Mouse (Mus musculus) stomach, embryonic 16.5 days (tissue): ENCODE results near the gene Zfp719. TPM values are rescaled to one million over a fixed set of nuclear protein-coding genes. Genes with fewer than 3 reads are reported as not detected.

Experiments used
- ATAC-seq: fragments of 200-750 bp; cut with Nextera tagmentation; 2 replicates; pipeline ENCODE4 v1.8.0; 2017; ENCODE audit warnings: moderate number of reproducible peaks, moderate TSS enrichment; ENCODE audit not compliant: insufficient read depth, low FRiP score
- H3K27ac ChIP-seq: fragments of 300-500 bp; sonication (generic); 2 replicates; pipeline ENCODE4 v1.5.1; 2014; ENCODE audit warnings: low read length
- H3K27me3 ChIP-seq: fragments of 300-500 bp; sonication (generic); 2 replicates; pipeline ENCODE4 v1.6.1; 2014; ENCODE audit warnings: low read length, control low read depth, mixed read lengths; ENCODE audit not compliant: control insufficient read depth, insufficient read depth
- H3K36me3 ChIP-seq: fragments of 300-500 bp; sonication (generic); 2 replicates; pipeline ENCODE4 v1.6.1; 2014; ENCODE audit warnings: low read length; ENCODE audit not compliant: control insufficient read depth, insufficient read depth
- H3K4me1 ChIP-seq: fragments of 300-500 bp; sonication (generic); 2 replicates; pipeline ENCODE4 v1.6.1; 2014; ENCODE audit warnings: low read length, control low read depth, mixed read lengths; ENCODE audit not compliant: control insufficient read depth, insufficient read depth
- H3K4me2 ChIP-seq: fragments of 300-500 bp; sonication (generic); 2 replicates; pipeline ENCODE4 v1.6.1; 2014; ENCODE audit warnings: low read depth, low read length, mixed read lengths
- H3K4me3 ChIP-seq: fragments of 300-500 bp; sonication (generic); replicated peaks from 2 replicates; pipeline ENCODE4 v1.5.1; 2014; ENCODE audit warnings: mild to moderate bottlenecking, low read length
- H3K9ac ChIP-seq: fragments of 300-500 bp; sonication (generic); 2 replicates; pipeline ENCODE4 v1.6.1; 2014; ENCODE audit warnings: low read length
- H3K9me3 ChIP-seq: fragments of 300-500 bp; sonication (generic); replicated peaks from 2 replicates; pipeline ENCODE4 v1.6.1; 2016; ENCODE audit warnings: low read length, control low read depth; ENCODE audit not compliant: control insufficient read depth
- WGBS: fragments of 180-500 bp; shearing (Covaris S2); extraction: QIAGEN DNeasy Blood & Tissue Kit; methylation state at CpG from one replicate; pipeline ENCODE4 v1.1.7; 2014; 5-methylcytosine and 5-hydroxymethylcytosine counted together
- polyA plus RNA-seq: library from polyadenylated mRNA; unstranded; fragments of >200 nt; fragmentation: Nextera tagmentation; extraction: Ambion mirVana; gene quantifications from 2 replicates; pipeline ENCODE4 v1.2.1, GENCODE M21; 2015

Zfp719 gene
- polyA plus RNA-seq: 11.3 and 12.9 TPM in 2 replicates

DNA sequence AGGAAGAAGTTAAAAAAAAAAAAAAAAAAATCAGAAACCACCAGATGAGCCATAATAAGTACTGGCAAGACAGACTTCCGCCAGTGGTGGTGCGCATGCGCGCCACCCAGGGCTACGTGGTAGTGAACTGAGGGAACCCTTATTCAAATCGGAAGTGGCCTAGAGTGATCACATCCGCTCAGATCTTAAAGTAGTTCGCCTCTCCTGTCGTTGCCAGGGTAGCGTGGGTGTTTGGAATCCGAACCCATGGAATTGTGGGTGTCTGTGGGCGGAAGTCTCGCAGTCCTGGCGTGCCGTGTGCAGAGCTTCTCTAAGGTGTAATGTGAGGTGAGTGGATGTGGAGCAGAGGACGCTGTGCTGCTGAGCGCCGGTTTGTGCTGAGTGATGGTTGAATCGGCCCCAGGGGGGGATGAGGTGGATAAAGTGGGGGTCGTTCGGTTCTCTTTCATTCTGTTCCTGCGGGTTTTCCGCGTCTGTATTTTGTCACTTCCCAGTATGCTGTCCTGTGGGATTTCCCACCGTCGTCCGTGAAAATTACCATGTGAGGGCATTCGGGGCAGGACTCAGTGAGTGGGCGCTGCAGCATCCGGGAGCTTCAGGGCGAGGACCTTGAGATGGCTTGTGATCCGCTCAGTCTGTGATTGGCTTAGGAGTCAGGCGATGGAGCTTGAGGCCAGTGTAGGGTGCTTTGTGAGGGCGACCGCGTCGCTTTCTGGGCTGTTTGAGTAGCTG, at the start of gene Zfp719:
Zfp719 (plus strand) TSS at position 171 of the 732 bp plus-strand sequence.
- peaks cover 9% of the 10 kb centered on the region for H3K4me1 ChIP-seq
- peak within 1 kb of the TSS; percentile 80 for H3K9ac ChIP-seq
- H3K9me3 ChIP-seq: no peaks in the 10 kb centered on the region
- peak; percentile 97 for ATAC-seq
- peak within 1 kb of the TSS; percentile 67 for H3K4me3 ChIP-seq
- WGBS: under 1% methylated on average over 37 of the region's 37 CpGs
- H3K36me3 ChIP-seq: peaks cover 5% of the 10 kb centered on the region
- peak within 1 kb of the TSS; percentile 86 for H3K27ac ChIP-seq
- no peaks in the 10 kb centered on the region for H3K27me3 ChIP-seq
- peak within 1 kb of the TSS; percentile 84 for H3K4me2 ChIP-seq

DNA sequence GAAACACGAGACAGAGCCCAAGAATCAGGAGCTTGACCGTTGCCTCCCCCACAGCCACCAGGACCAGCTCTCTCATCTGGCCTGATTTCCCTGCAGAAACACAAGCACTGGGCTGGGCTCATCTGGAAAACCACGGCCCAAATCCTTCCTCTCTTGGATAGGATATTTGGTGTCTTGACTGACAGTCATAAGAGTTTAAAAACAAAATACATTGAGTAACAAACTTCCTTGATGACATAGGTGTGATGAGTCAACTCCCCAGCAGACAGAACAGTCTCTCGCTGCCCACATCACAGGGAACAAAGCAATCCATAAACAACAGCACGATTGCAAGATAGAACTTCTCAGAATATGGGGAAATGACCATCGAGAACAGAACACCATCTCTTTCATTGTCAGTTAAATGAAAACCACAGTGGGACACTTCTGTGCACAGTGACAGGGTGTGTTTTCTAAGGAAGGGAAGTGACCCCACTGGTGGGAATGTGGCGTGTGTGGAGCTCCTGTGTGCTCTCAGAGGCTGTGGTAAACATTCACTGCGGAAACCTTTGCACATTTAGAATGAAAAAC, 49.1 kb upstream of the Zfp719 start:
- Histone ChIP-seq H3K4me1 (no peaks in the 10 kb centered on the region), H3K4me3 (no peak overlapping the region), H3K9ac (no peak overlapping the region), H3K36me3 (no peaks in the 10 kb centered on the region), H3K27me3 (no peaks in the 10 kb centered on the region), H3K27ac (no peak overlapping the region), H3K4me2 (no peak overlapping the region), H3K9me3 (no peaks in the 10 kb centered on the region)
- 68% methylated on average over 8 of the region's 8 CpGs for WGBS
- ATAC-seq: no peak

- WGBS: 81% methylated on average over 9 of the region's 9 CpGs
- H3K27ac ChIP-seq: no peak overlapping the region
- no peaks in the 10 kb centered on the region for H3K36me3 ChIP-seq
- H3K4me1 ChIP-seq: no peaks in the 10 kb centered on the region
- no peaks in the 10 kb centered on the region for H3K9me3 ChIP-seq
- no peak overlapping the region for H3K4me2 ChIP-seq
- no peak for ATAC-seq
- H3K4me3 ChIP-seq: no peak overlapping the region
- no peaks in the 10 kb centered on the region for H3K27me3 ChIP-seq
- H3K9ac ChIP-seq: no peak overlapping the region
Observed at GRCm38 (mm10) chr7:43532936-43533505, 46.4 kb upstream of the Zfp719 start.

- no peak overlapping the region for H3K9ac ChIP-seq
- H3K36me3 ChIP-seq: no peaks in the 10 kb centered on the region
- H3K4me3 ChIP-seq: no peak overlapping the region
- H3K9me3 ChIP-seq: no peaks in the 10 kb centered on the region
- H3K27ac ChIP-seq: no peak overlapping the region
- ATAC-seq: no peak
- no peaks in the 10 kb centered on the region for H3K27me3 ChIP-seq
- no peak overlapping the region for H3K4me2 ChIP-seq
- 64% methylated on average over 4 of the region's 4 CpGs for WGBS
- H3K4me1 ChIP-seq: no peaks in the 10 kb centered on the region
Observed at GRCm38 (mm10) chr7:43538524-43538923, 40.9 kb upstream of the Zfp719 start.

GRCm38 (mm10) chr7:43544225-43544977, 35.0 kb upstream of the Zfp719 start, which contains the start of gene Cd33:
TSS of gene Cd33 (minus strand) at chr7:43544428.
- Histone ChIP-seq H3K36me3 (no peaks in the 10 kb centered on the region), H3K9ac (no peak within 1 kb of the TSS), H3K4me1 (no peaks in the 10 kb centered on the region), H3K4me3 (no peak within 1 kb of the TSS), H3K27ac (no peak within 1 kb of the TSS), H3K4me2 (no peak within 1 kb of the TSS), H3K9me3 (no peaks in the 10 kb centered on the region), H3K27me3 (no peaks in the 10 kb centered on the region)
- no peak for ATAC-seq
- WGBS: 72% methylated on average over 7 of the region's 7 CpGs

DNA sequence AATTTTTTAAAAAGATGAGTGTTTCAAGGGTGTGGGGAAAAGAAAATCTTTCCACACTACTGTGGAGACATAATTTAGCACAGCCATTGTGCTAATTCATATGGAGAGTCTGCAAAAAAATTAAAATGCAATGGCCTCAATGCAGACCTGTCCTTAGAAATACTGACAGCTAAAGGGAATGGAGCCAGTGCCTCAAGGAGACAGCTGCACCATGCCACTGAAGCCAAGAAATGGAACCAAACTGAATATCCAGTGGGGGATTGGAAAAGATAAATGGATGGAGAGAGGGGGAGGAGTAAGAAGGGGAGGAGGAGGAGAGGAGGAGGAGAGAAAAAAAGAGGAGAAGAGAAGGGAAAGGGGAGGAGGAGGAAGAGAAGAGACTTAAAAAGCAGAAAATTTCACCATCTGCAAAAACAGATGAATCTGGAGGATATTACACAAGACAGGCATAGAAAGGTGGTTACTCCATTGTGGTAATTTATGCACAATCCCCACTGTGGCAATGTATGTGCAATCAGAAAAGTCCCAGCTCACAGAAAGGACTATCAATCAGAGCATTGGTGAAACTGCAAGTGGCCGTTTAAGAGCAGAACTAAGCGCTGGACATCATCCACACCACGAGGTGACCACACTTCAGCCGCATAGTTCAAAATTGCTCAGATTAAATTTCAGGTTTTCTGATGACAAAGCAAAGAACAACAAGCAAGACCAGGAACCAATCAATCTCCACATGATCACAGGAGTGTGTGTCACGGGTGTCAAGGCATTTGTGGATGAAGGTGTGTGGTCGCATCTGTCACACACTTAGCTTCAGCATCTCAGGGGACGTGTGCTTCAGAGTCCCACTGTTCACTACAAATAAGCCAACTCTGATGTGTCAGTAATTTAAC, 33.5 kb upstream of the Zfp719 start:
- H3K4me2 ChIP-seq: no peak overlapping the region
- no peak overlapping the region for H3K27ac ChIP-seq
- ATAC-seq: no peak
- no peaks in the 10 kb centered on the region for H3K36me3 ChIP-seq
- WGBS: 55% methylated on average over 7 of the region's 7 CpGs
- no peaks in the 10 kb centered on the region for H3K27me3 ChIP-seq
- H3K9me3 ChIP-seq: no peaks in the 10 kb centered on the region
- no peak overlapping the region for H3K4me3 ChIP-seq
- H3K9ac ChIP-seq: no peak overlapping the region
- H3K4me1 ChIP-seq: no peaks in the 10 kb centered on the region

DNA sequence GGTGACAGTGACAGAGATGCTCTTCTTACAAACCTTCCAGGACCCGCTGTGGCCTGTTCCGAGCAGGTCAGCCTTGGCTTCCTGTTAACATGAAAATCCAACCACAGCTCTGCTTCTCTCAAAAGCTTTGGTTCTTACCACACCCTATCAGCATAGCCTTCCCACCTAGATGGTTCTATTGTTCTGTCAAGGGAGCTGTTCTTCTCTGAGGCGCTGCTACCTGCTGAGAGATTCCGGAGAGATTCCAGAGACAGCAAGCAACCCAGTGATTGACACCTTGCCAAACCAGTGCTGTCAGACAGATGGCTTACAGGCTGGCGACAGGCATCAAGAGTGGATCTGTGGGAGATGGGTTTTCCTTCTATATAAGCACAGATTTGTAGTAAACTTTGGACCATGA, 31.7 kb upstream of the Zfp719 start:
- Histone ChIP-seq H3K27ac (no peak overlapping the region), H3K4me3 (no peak overlapping the region), H3K9me3 (no peaks in the 10 kb centered on the region), H3K4me2 (no peak overlapping the region), H3K27me3 (no peaks in the 10 kb centered on the region), H3K9ac (no peak overlapping the region), H3K4me1 (no peaks in the 10 kb centered on the region), H3K36me3 (no peaks in the 10 kb centered on the region)
- 35% methylated on average over 5 of the region's 5 CpGs for WGBS
- no peak for ATAC-seq

- H3K9me3 ChIP-seq: no peaks in the 10 kb centered on the region
- no peak overlapping the region for H3K4me3 ChIP-seq
- WGBS: 78% methylated on average over 4 of the region's 4 CpGs
- H3K4me1 ChIP-seq: no peaks in the 10 kb centered on the region
- H3K9ac ChIP-seq: no peak overlapping the region
- H3K4me2 ChIP-seq: no peak overlapping the region
- H3K27ac ChIP-seq: no peak overlapping the region
- no peaks in the 10 kb centered on the region for H3K27me3 ChIP-seq
- ATAC-seq: no peak
- no peaks in the 10 kb centered on the region for H3K36me3 ChIP-seq
Observed at GRCm38 (mm10) chr7:43548206-43548605, 31.2 kb upstream of the Zfp719 start.
